Mouse (Mus musculus): Measurements from ENCODE around the gene Ccdc73.

Gene Ccdc73

DNA sequence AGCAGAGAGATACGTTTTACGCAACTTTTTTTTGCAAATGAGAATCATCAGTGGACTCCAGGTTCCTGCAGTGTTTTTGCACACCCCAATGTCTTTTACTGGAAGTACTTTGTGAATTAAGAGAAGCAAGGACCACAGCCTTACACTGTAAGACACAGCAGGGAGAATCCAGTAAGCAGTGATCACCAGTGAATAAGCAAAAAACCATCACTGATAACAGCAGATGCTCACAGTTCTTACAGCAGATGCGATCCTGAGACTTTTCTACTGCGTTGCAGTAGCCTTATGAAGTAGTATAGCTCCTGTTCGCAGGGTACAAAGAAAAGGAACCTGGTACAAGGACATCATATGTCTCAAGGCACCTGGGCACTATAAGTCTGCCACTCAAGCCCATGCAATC, 162.9 kb downstream of the Ccdc73 start:
- DNase-seq = no peak

GRCm38 (mm10) chr2:105034084-105034483, 166.5 kb downstream of the Ccdc73 start:
- DNase-seq = no peak

GRCm38 (mm10) chr2:105035985-105036384, 168.4 kb downstream of the Ccdc73 start:
- DNase-seq = no peak

DNA sequence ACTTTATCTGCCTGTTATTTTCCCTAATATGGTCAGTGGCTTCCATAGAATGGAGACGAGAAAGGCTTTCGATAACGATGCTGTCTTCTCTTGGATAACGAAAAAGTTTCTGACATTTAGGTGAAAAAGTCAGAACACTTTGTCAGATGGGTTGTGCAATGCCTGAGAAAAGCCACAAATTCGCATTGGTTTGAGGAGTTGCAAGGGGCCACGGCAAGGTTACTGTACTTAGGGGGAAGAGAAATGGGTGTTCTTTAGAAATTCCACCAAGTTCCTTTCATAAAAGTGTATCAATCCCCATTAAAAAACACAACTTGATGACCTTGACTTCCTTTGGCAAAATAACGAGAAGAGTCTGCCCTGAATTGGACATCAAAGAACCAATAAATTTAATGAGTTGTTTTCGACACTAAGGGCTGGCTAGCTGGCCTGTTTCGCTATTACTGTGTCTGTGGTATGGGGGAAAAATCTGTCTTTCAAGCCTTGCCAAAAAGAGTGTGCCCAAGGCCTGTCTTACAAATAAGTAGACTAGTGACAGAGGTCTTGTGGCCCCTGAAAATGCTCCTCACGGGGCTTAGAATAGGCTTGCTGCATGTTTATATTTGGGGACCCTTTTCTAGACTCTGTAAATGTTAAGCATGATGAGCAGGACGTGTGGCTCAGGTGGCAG, 168.9 kb downstream of the Ccdc73 start:
- DNase-seq = no peak

- no peak for DNase-seq
Observed at GRCm38 (mm10) chr2:105037956-105038569, 170.5 kb downstream of the Ccdc73 start.

DNA sequence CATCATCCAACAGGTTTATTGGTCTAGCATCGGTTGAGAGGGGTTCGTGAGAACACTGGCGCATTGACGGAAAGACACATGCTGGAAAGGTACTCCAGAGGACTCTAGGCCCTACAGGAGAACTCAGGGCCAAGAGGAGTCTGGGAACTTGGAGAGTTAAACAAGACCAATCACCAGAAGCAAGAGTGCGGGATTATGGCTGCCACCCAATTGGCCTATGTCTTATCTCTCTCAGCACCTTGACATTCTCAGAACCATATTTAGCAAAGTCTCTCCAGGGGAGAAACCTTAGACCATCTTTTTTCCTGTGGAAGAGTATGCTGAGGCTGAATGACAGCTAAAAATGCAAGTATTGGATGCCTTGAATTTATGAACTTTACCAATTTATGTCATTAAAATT, 171.3 kb downstream of the Ccdc73 start:
- no peak for DNase-seq

DNA sequence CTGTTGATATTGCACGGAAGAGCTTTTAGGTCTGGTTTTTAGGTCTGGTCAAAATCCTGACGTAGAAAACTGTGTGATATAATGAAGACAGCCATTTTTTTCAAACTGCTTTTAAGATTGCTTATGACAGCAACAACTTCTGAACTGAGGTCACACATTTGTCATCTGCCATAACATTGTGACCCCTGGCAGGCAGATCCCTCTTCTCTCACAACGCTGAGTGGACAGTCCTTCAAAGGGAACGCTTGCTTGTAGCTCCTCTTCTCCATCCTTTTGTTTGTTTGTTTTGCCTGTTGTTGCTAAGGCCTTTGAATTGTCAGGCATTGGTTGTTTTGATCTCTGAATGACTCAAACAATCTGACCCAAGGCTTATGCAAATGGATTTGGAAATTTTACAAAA, 173.3 kb downstream of the Ccdc73 start:
- DNase-seq = no peak

DNA sequence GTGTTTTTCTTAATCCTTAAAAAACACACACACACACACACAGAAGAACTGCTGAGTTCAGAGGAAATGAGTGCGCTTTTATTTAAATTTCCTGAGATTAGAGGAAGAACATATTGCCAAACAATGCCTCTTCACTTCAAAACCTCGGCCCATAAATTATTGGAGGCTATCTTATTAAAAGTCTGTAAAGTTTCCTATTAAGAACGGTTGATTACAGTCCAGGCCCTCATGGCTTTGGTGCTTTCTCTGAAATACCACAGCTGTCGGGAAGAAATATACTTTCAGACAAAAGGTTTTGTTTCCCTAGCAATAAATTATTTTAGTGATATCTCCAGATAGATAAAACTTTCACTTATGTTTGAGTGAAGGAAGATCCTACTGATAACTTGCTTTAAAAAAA, 175.5 kb downstream of the Ccdc73 start:
- DNase-seq = no peak

DNA sequence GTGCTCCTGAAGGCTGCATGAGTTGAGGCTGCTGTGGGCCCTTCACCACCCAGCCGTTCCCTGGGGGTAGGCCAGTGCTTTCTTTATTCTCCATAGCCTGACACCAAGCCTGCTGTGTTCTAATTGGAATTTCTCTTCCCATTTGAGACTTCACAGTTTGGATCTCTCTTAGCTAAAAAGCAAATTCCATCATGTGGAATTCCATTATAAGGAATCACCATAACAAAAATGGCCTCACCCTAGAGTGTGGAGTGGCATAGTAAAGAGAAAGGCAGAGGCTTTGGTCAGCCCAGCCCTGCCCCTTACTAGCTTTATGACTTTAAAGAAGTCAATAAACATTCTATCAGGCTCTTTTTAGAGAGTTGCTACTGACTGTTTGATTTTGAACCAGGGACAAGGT, 180.7 kb downstream of the Ccdc73 start:
- no peak for DNase-seq

DNA sequence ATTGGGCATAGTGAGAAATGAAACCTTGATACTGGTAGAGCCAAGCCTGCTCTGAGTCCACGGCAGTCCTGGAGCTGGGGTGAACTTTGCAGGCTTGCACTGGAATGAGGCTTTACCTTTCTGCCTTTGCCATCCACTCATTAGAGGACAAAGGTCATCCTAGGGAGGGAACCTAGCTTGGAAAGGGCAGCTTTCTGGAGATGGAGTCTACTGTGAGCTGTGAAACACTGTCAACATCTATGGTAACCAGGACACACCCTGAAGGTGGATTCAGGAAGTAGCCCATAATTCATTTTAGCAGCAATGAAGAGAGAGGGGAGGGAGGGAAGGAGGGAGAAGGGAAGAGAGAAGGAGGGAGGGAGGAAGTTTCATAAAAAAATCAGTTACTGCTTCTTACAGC, 187.9 kb downstream of the Ccdc73 start:
- no peak for DNase-seq

DNA sequence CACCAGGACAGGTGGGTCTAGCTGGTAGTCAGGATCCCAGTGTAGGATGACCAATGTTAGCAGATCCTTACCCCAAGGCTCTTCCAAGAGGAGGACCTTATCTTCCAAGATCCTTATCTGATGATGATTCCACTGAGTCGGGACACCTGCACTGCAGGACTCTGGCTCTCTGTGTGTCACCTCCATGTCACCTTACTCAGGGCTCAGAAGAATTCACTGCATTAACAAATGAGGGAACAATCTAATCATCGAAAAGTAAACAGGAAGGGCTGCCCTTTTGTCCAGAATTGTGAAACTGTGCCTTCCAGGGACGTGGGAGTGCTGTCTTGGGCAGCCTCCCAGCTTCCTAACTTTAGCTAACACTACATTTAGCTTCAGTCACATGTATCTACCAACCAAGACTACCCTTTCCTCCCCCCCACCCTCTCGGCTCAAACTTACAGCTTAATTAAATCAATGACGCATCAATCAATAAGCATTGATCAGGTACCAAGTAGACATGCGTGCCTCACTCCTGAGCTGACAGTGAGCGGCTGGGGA, 191.0 kb downstream of the Ccdc73 start:
- no peak for DNase-seq

- DNase-seq = no peak
Observed at GRCm38 (mm10) chr2:105062741-105063372, 195.3 kb downstream of the Ccdc73 start.

All from kidney, adult 11 months (tissue).